7 mouse cellular contexts compared by ENCODE assay signal in the genomic region with DNA sequence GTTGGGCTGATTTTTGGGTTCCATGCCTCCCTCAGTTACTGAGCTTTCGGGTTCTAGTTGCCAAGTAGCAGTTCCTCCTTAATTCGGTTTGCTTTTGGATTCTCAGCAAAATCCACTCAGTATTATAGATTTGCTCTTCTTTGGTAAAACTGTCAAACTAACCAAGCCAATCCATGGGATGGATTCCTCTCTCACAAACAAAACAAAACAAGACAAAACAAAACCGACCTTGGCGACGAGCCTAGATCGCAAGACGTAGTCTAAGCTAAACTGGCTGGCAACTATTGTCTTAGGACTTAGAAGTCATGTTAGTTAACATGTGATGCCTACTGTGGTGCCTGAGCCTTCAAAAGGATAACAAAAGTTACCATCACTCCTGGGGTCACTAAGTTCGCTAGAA. TPM values are rescaled to one million over a fixed set of nuclear protein-coding genes. Genes with fewer than 3 reads are reported as not detected.
DNase-seq lines count a peak whose midpoint lies in the region; ATAC-seq and TF ChIP-seq lines count a peak whose summit lies in the region.

No protein-coding gene starts in this region.

- ATAC-seq in lung, embryonic 16.5 days (ENCODE audit: low read depth): no peak
- ATAC-seq in forebrain, embryonic 12.5 days (ENCODE audit: low FRiP score): no peak
- no peak for ATAC-seq in limb, embryonic 14.5 days (ENCODE audit: low FRiP score, low read depth)
- ATAC-seq in stomach, embryonic 14.5 days (ENCODE audit: insufficient number of reproducible peaks, insufficient read depth, low FRiP score, low read depth): no peak
- ATAC-seq in frontal cortex, adult (ENCODE audit: low TSS enrichment): no peak

- no peaks in the 10 kb centered on the region for H3K9me3 ChIP-seq in lung, embryonic 16.5 days (ENCODE audit: control insufficient read depth, low read length)
- no peaks in the 10 kb centered on the region for H3K9me3 ChIP-seq in forebrain, embryonic 12.5 days
- no peaks in the 10 kb centered on the region for H3K9me3 ChIP-seq in limb, embryonic 14.5 days (ENCODE audit: control insufficient read depth, low read length)
- H3K9me3 ChIP-seq in stomach, embryonic 14.5 days (ENCODE audit: control insufficient read depth, low read depth, low read length): no peaks in the 10 kb centered on the region

- no peak for TF ChIP-seq POLR2A in limb, embryonic 14.5 days (IDR thresholded peaks at IDR 0.05; ENCODE audit: borderline replicate concordance, extremely low read depth, insufficient read depth, insufficient read length)

- H3K27me3 ChIP-seq in lung, embryonic 16.5 days (ENCODE audit: control insufficient read depth, insufficient read depth, low read depth, low read length): no peaks in the 10 kb centered on the region
- no peaks in the 10 kb centered on the region for H3K27me3 ChIP-seq in forebrain, embryonic 12.5 days
- H3K27me3 ChIP-seq in limb, embryonic 14.5 days (ENCODE audit: control insufficient read depth, insufficient read depth, low read length): no peaks in the 10 kb centered on the region
- no peaks in the 10 kb centered on the region for H3K27me3 ChIP-seq in stomach, embryonic 14.5 days (ENCODE audit: control insufficient read depth, insufficient read depth, low read length)

- peak overlapping the region; percentile 73 for H3K4me3 ChIP-seq in lung, embryonic 16.5 days (ENCODE audit: low read length)
- H3K4me3 ChIP-seq in forebrain, embryonic 12.5 days (replicated peaks): peak overlapping the region; percentile 67
- H3K4me3 ChIP-seq in limb, embryonic 14.5 days (replicated peaks; ENCODE audit: low read length): peak overlapping the region; percentile 62
- H3K4me3 ChIP-seq in stomach, embryonic 14.5 days (ENCODE audit: low read depth, low read length): peak overlapping the region; percentile 52

- 0 out of 2 replicates have a peak, but pooled peaks cover 4% of the 10 kb centered on the region for H3K36me3 ChIP-seq in lung, embryonic 16.5 days (ENCODE audit: control insufficient read depth, insufficient read depth, low read length)
- no peaks in the 10 kb centered on the region for H3K36me3 ChIP-seq in forebrain, embryonic 12.5 days (replicated peaks)
- no peaks in the 10 kb centered on the region for H3K36me3 ChIP-seq in limb, embryonic 14.5 days (ENCODE audit: control insufficient read depth, insufficient read depth, low read length)
- no peaks in the 10 kb centered on the region; the same call in 1 of the 2 replicates for H3K36me3 ChIP-seq in stomach, embryonic 14.5 days (ENCODE audit: control insufficient read depth, insufficient read depth, low read length)

- 79% methylated on average over 8 of the region's 8 CpGs for WGBS in lung, embryonic 16.5 days
- 86% methylated on average over 8 of the region's 8 CpGs for WGBS in forebrain, embryonic 12.5 days
- WGBS in limb, embryonic 14.5 days: 82% methylated on average over 8 of the region's 8 CpGs
- 84% methylated on average over 8 of the region's 8 CpGs for WGBS in stomach, embryonic 14.5 days

- peak overlapping the region; percentile 39 for H3K4me2 ChIP-seq in lung, embryonic 16.5 days (ENCODE audit: low read depth, low read length)
- peak overlapping the region; percentile 55 for H3K4me2 ChIP-seq in forebrain, embryonic 12.5 days
- H3K4me2 ChIP-seq in limb, embryonic 14.5 days (replicated peaks; ENCODE audit: low read depth, low read length, severe bottlenecking): peak overlapping the region; percentile 44
- H3K4me2 ChIP-seq in stomach, embryonic 14.5 days (replicated peaks; ENCODE audit: low read depth, low read length): peak overlapping the region; percentile 45

- DNase-seq in lung, postnatal 36 days: no peak
- no peak for DNase-seq in limb, embryonic 14.5 days (ENCODE audit: low spot score)
- no peak for DNase-seq in kidney, postnatal 4 days

- H3K4me1 ChIP-seq in lung, embryonic 16.5 days (replicated peaks; ENCODE audit: control insufficient read depth, insufficient read depth, low read length): peaks cover 11% of the 10 kb centered on the region
- H3K4me1 ChIP-seq in forebrain, embryonic 12.5 days: peaks cover 29% of the 10 kb centered on the region
- H3K4me1 ChIP-seq in limb, embryonic 14.5 days (ENCODE audit: control insufficient read depth, insufficient read depth, low read length): peaks cover 18% of the 10 kb centered on the region
- H3K4me1 ChIP-seq in stomach, embryonic 14.5 days (ENCODE audit: control insufficient read depth, insufficient read depth, low read length): peaks cover 18% of the 10 kb centered on the region; the same call in 1 of the 2 replicates

- H3K9ac ChIP-seq in lung, embryonic 16.5 days (ENCODE audit: low read length): 0 out of 2 replicates have a peak overlapping the region, but pooled peaks have one; percentile 37
- H3K9ac ChIP-seq in forebrain, embryonic 12.5 days: 0 out of 2 replicates have a peak overlapping the region, but pooled peaks have one; percentile 78
- H3K9ac ChIP-seq in limb, embryonic 14.5 days (ENCODE audit: low read depth, low read length, severe bottlenecking): peak overlapping the region; percentile 84; the same call in 1 of the 2 replicates
- no peak overlapping the region for H3K9ac ChIP-seq in stomach, embryonic 14.5 days (replicated peaks; ENCODE audit: low read depth, low read length)

- H3K27ac ChIP-seq in lung, embryonic 16.5 days (ENCODE audit: low read length): peak overlapping the region; percentile 80
- H3K27ac ChIP-seq in forebrain, embryonic 12.5 days: peak overlapping the region; percentile 92
- peak overlapping the region; percentile 90 for H3K27ac ChIP-seq in limb, embryonic 14.5 days (replicated peaks; ENCODE audit: low read depth, low read length)
- peak overlapping the region; percentile 76 for H3K27ac ChIP-seq in stomach, embryonic 14.5 days (ENCODE audit: low read length)

RNA-seq across cellular contexts. Expression of a gene that starts 2.1 kb away (rescaled TPM):
- polyA plus RNA-seq in lung, embryonic 16.5 days (2015; fragmentation: Nextera tagmentation; extraction: Ambion mirVana): 11.6 and 12.7 TPM in 2 replicates
- polyA plus RNA-seq in forebrain, embryonic 12.5 days (2016; fragmentation: Nextera tagmentation; extraction: Ambion mirVana): 9.0 and 9.2 TPM in 2 replicates
- 13.5 and 14.0 TPM in 2 replicates for polyA plus RNA-seq in limb, embryonic 14.5 days (2012; rRNA removed)
- 4.4 and 7.3 TPM in 2 replicates for polyA plus RNA-seq in limb, embryonic 14.5 days (2014; fragmentation: Nextera tagmentation; extraction: Ambion mirVana)
- polyA plus RNA-seq in stomach, embryonic 14.5 days (2014; fragmentation: Nextera tagmentation; extraction: Ambion mirVana): 7.9 and 8.3 TPM in 2 replicates

RNA-seq across cellular contexts. Expression of a gene that starts 14.1 kb away (rescaled TPM):
- polyA plus RNA-seq in lung, embryonic 16.5 days (2015; fragmentation: Nextera tagmentation; extraction: Ambion mirVana): 352 and 366 TPM in 2 replicates
- polyA plus RNA-seq in forebrain, embryonic 12.5 days (2016; fragmentation: Nextera tagmentation; extraction: Ambion mirVana): 395 and 399 TPM in 2 replicates
- polyA plus RNA-seq in limb, embryonic 14.5 days (2012; rRNA removed): 196 and 235 TPM in 2 replicates
- polyA plus RNA-seq in limb, embryonic 14.5 days (2014; fragmentation: Nextera tagmentation; extraction: Ambion mirVana): 357 and 375 TPM in 2 replicates
- 355 and 361 TPM in 2 replicates for polyA plus RNA-seq in stomach, embryonic 14.5 days (2014; fragmentation: Nextera tagmentation; extraction: Ambion mirVana)

RNA-seq across cellular contexts. Expression of a gene that starts 17.5 kb away (rescaled TPM):
- 1.2 and 4.3 TPM in 2 replicates for polyA plus RNA-seq in lung, embryonic 16.5 days (2015; fragmentation: Nextera tagmentation; extraction: Ambion mirVana)
- 0.04 TPM in 1 of 2 replicates, not detected in the other for polyA plus RNA-seq in forebrain, embryonic 12.5 days (2016; fragmentation: Nextera tagmentation; extraction: Ambion mirVana)
- polyA plus RNA-seq in limb, embryonic 14.5 days (2012; rRNA removed): 0.01 and 0.09 TPM in 2 replicates
- polyA plus RNA-seq in limb, embryonic 14.5 days (2014; fragmentation: Nextera tagmentation; extraction: Ambion mirVana): not detected in 2 replicates
- 0.06 TPM in 1 of 2 replicates, not detected in the other for polyA plus RNA-seq in stomach, embryonic 14.5 days (2014; fragmentation: Nextera tagmentation; extraction: Ambion mirVana)

RNA-seq across cellular contexts. Expression of a gene that starts 26.3 kb away (rescaled TPM):
- polyA plus RNA-seq in lung, embryonic 16.5 days (2015; fragmentation: Nextera tagmentation; extraction: Ambion mirVana): 41.1 and 41.2 TPM in 2 replicates
- 37.5 and 47.3 TPM in 2 replicates for polyA plus RNA-seq in forebrain, embryonic 12.5 days (2016; fragmentation: Nextera tagmentation; extraction: Ambion mirVana)
- 61.4 and 66.1 TPM in 2 replicates for polyA plus RNA-seq in limb, embryonic 14.5 days (2012; rRNA removed)
- 18.1 and 24.2 TPM in 2 replicates for polyA plus RNA-seq in limb, embryonic 14.5 days (2014; fragmentation: Nextera tagmentation; extraction: Ambion mirVana)
- polyA plus RNA-seq in stomach, embryonic 14.5 days (2014; fragmentation: Nextera tagmentation; extraction: Ambion mirVana): 26.2 and 30.3 TPM in 2 replicates

RNA-seq across cellular contexts. Expression of a gene that starts 37.1 kb away (rescaled TPM):
- polyA plus RNA-seq in lung, embryonic 16.5 days (2015; fragmentation: Nextera tagmentation; extraction: Ambion mirVana): not detected in 2 replicates
- polyA plus RNA-seq in forebrain, embryonic 12.5 days (2016; fragmentation: Nextera tagmentation; extraction: Ambion mirVana): not detected in 2 replicates
- not detected in 2 replicates for polyA plus RNA-seq in limb, embryonic 14.5 days (2012; rRNA removed)
- polyA plus RNA-seq in limb, embryonic 14.5 days (2014; fragmentation: Nextera tagmentation; extraction: Ambion mirVana): not detected in 2 replicates
- polyA plus RNA-seq in stomach, embryonic 14.5 days (2014; fragmentation: Nextera tagmentation; extraction: Ambion mirVana): not detected in 2 replicates
